Mouse (Mus musculus): ENCODE measurements around the gene Slc15a3.

Gene Slc15a3

GRCm38 (mm10) chr19:10839010-10839892 lies at the start of gene Slc15a3:
Slc15a3 (plus strand) TSS chr19:10839727.
- DNase-seq (ENCODE audit: low read depth, low spot score), result peak; percentile 52

GRCm38 (mm10) chr19:10790323-10790722 lies 49.2 kb upstream of the Slc15a3 start:
- no peak for DNase-seq (ENCODE audit: low read depth, low spot score)

- DNase-seq (ENCODE audit: low read depth, low spot score), result no peak
Observed at GRCm38 (mm10) chr19:10793044-10793443, 46.5 kb upstream of the Slc15a3 start.

GRCm38 (mm10) chr19:10794916-10795315 lies 44.6 kb upstream of the Slc15a3 start:
- DNase-seq (ENCODE audit: low read depth, low spot score), result no peak

- DNase-seq (ENCODE audit: low read depth, low spot score), result no peak
Observed at GRCm38 (mm10) chr19:10798576-10798975, 41.0 kb upstream of the Slc15a3 start.

GRCm38 (mm10) chr19:10799155-10799554 lies 40.4 kb upstream of the Slc15a3 start:
- DNase-seq (ENCODE audit: low read depth, low spot score), result no peak

GRCm38 (mm10) chr19:10801070-10801469 lies 38.5 kb upstream of the Slc15a3 start:
- peak; percentile 52 for DNase-seq (ENCODE audit: low read depth, low spot score)

- no peak for DNase-seq (ENCODE audit: low read depth, low spot score)
Observed at GRCm38 (mm10) chr19:10801906-10802305, 37.6 kb upstream of the Slc15a3 start.

- no peak for DNase-seq (ENCODE audit: low read depth, low spot score)
Observed at GRCm38 (mm10) chr19:10803751-10804150, 35.8 kb upstream of the Slc15a3 start.

GRCm38 (mm10) chr19:10804850-10805660 lies 34.5 kb upstream of the Slc15a3 start:
- DNase-seq (ENCODE audit: low read depth, low spot score), result no peak

GRCm38 (mm10) chr19:10805661-10806285 lies 33.8 kb upstream of the Slc15a3 start:
- no peak for DNase-seq (ENCODE audit: low read depth, low spot score)

- DNase-seq (ENCODE audit: low read depth, low spot score), result no peak
Observed at GRCm38 (mm10) chr19:10808524-10809233, 30.8 kb upstream of the Slc15a3 start.

- peak; percentile 64 for DNase-seq (ENCODE audit: low read depth, low spot score)
Observed at GRCm38 (mm10) chr19:10809428-10810175, 29.9 kb upstream of the Slc15a3 start.

- DNase-seq (ENCODE audit: low read depth, low spot score), result no peak
Observed at GRCm38 (mm10) chr19:10810176-10810492, 29.4 kb upstream of the Slc15a3 start.

GRCm38 (mm10) chr19:10811471-10811870 lies 28.1 kb upstream of the Slc15a3 start:
- no peak for DNase-seq (ENCODE audit: low read depth, low spot score)

GRCm38 (mm10) chr19:10813039-10813438 lies 26.5 kb upstream of the Slc15a3 start:
- DNase-seq (ENCODE audit: low read depth, low spot score), result peak; percentile 59

GRCm38 (mm10) chr19:10813905-10814304 lies 25.6 kb upstream of the Slc15a3 start:
- peak; percentile 53 for DNase-seq (ENCODE audit: low read depth, low spot score)

GRCm38 (mm10) chr19:10815871-10816270 lies 23.7 kb upstream of the Slc15a3 start:
- DNase-seq (ENCODE audit: low read depth, low spot score), result peak; percentile 71

- DNase-seq (ENCODE audit: low read depth, low spot score), result peak; percentile 54
Observed at GRCm38 (mm10) chr19:10816462-10816861, 23.1 kb upstream of the Slc15a3 start.

GRCm38 (mm10) chr19:10818217-10818946 lies 21.1 kb upstream of the Slc15a3 start:
- peak; percentile 17 for DNase-seq (ENCODE audit: low read depth, low spot score)
